Mouse (Mus musculus) hindbrain, embryonic 10.5 days (tissue): Measurements from ENCODE around the gene Osbpl10. TPM values are rescaled to one million over a fixed set of nuclear protein-coding genes. Genes with fewer than 3 reads are reported as not detected.

Experiments used
- DNase-seq: peaks from one replicate; pipeline ENCODE4 v3.0.0-alpha.2; 2017; ENCODE audit warnings: low spot score
- H3K27ac ChIP-seq: fragments of 300-500 bp; sonication (generic); 2 replicates; pipeline ENCODE4 v1.5.1; 2016; ENCODE audit warnings: mild to moderate bottlenecking, moderate library complexity
- H3K27me3 ChIP-seq: fragments of 300-500 bp; sonication (generic); 2 replicates; pipeline ENCODE4 v1.6.1; 2016; ENCODE audit warnings: mild to moderate bottlenecking; ENCODE audit not compliant: poor library complexity, insufficient read depth, severe bottlenecking
- H3K36me3 ChIP-seq: fragments of 300-500 bp; sonication (generic); 2 replicates; pipeline ENCODE4 v1.6.1; 2016; ENCODE audit warnings: mild to moderate bottlenecking, moderate library complexity
- H3K4me1 ChIP-seq: fragments of 300-500 bp; sonication (generic); replicated peaks from 2 replicates; pipeline ENCODE4 v1.6.1; 2016; ENCODE audit warnings: mild to moderate bottlenecking
- H3K4me3 ChIP-seq: fragments of 300-500 bp; sonication (generic); 2 replicates; pipeline ENCODE4 v1.5.1; 2016; ENCODE audit warnings: mild to moderate bottlenecking, moderate library complexity
- H3K9me3 ChIP-seq: fragments of 300-500 bp; sonication (generic); 2 replicates; pipeline ENCODE4 v1.6.1; 2016; ENCODE audit warnings: mild to moderate bottlenecking, moderate library complexity
- WGBS: fragments of 180-500 bp; shearing (Covaris S2); methylation state at CpG from one replicate; pipeline ENCODE4 v1.1.7; 2016; 5-methylcytosine and 5-hydroxymethylcytosine counted together
- polyA plus RNA-seq: library from polyadenylated mRNA; unstranded; fragments of >200 nt; fragmentation: Nextera tagmentation; extraction: Ambion mirVana; gene quantifications from 2 replicates; pipeline ENCODE4 v1.2.1, GENCODE M21; 2016

The Osbpl10 gene
- 1.00 and 1.6 TPM in 2 replicates for polyA plus RNA-seq

GRCm38 (mm10) chr9:114978281-114979111 is at the start of gene Osbpl10:
Osbpl10 (plus strand) TSS chr9:114978569.
- peak; percentile 80 for DNase-seq
- peaks cover 24% of the 10 kb centered on the region for H3K4me1 ChIP-seq
- WGBS, result under 1% methylated on average over 72 of the region's 86 CpGs
- H3K27ac ChIP-seq, result peak within 1 kb of the TSS; percentile 93
- no peaks in the 10 kb centered on the region for H3K36me3 ChIP-seq
- no peaks in the 10 kb centered on the region for H3K9me3 ChIP-seq
- peak within 1 kb of the TSS; percentile 83 for H3K4me3 ChIP-seq
- H3K27me3 ChIP-seq, result peaks cover 43% of the 10 kb centered on the region

GRCm38 (mm10) chr9:114930464-114931090 is 47.8 kb upstream of the Osbpl10 start:
- H3K4me3 ChIP-seq, result no peak overlapping the region
- peaks cover 32% of the 10 kb centered on the region for H3K4me1 ChIP-seq
- H3K9me3 ChIP-seq, result no peaks in the 10 kb centered on the region
- no peaks in the 10 kb centered on the region for H3K36me3 ChIP-seq
- peaks cover 6% of the 10 kb centered on the region; the same call in 1 of the 2 replicates for H3K27me3 ChIP-seq
- WGBS, result 74% methylated on average over 9 of the region's 9 CpGs
- H3K27ac ChIP-seq, result no peak overlapping the region
- no peak for DNase-seq

- no peaks in the 10 kb centered on the region for H3K9me3 ChIP-seq
- no peaks in the 10 kb centered on the region for H3K36me3 ChIP-seq
- DNase-seq, result no peak
- peak overlapping the region; percentile 78 for H3K4me3 ChIP-seq
- H3K4me1 ChIP-seq, result peaks cover 32% of the 10 kb centered on the region
- peak overlapping the region; percentile 88; the same call in 1 of the 2 replicates for H3K27ac ChIP-seq
- 22% methylated on average over 13 of the region's 13 CpGs for WGBS
- H3K27me3 ChIP-seq, result peaks cover 6% of the 10 kb centered on the region; the same call in 1 of the 2 replicates
Measured at GRCm38 (mm10) chr9:114932607-114933006, 45.8 kb upstream of the Osbpl10 start.

- Histone ChIP-seq H3K36me3 (no peaks in the 10 kb centered on the region), H3K4me3 (peak overlapping the region; percentile 78), H3K27me3 (peaks cover 6% of the 10 kb centered on the region; the same call in 1 of the 2 replicates), H3K27ac (peak overlapping the region; percentile 88), H3K9me3 (no peaks in the 10 kb centered on the region), H3K4me1 (peaks cover 32% of the 10 kb centered on the region)
- WGBS, result 2% methylated on average over 50 of the region's 50 CpGs
- no peak for DNase-seq
Measured at GRCm38 (mm10) chr9:114933037-114933722, 45.2 kb upstream of the Osbpl10 start.

- DNase-seq, result peak; percentile 97
- peaks cover 6% of the 10 kb centered on the region; the same call in 1 of the 2 replicates for H3K27me3 ChIP-seq
- no peaks in the 10 kb centered on the region for H3K9me3 ChIP-seq
- H3K4me3 ChIP-seq, result peak within 1 kb of the TSS; percentile 78
- under 1% methylated on average over 30 of the region's 30 CpGs for WGBS
- peaks cover 32% of the 10 kb centered on the region for H3K4me1 ChIP-seq
- H3K36me3 ChIP-seq, result no peaks in the 10 kb centered on the region
- H3K27ac ChIP-seq, result peak within 1 kb of the TSS; percentile 88
Measured at GRCm38 (mm10) chr9:114933723-114934171, 44.6 kb upstream of the Osbpl10 start, which contains the start of gene Gpd1l. Gpd1l (minus strand) TSS chr9:114933987.

GRCm38 (mm10) chr9:114934231-114934630 is 44.1 kb upstream of the Osbpl10 start:
- Histone ChIP-seq H3K27me3 (peaks cover 6% of the 10 kb centered on the region; the same call in 1 of the 2 replicates), H3K27ac (peak overlapping the region; percentile 88), H3K4me1 (peaks cover 32% of the 10 kb centered on the region), H3K36me3 (no peaks in the 10 kb centered on the region), H3K4me3 (peak overlapping the region; percentile 78), H3K9me3 (no peaks in the 10 kb centered on the region)
- DNase-seq, result no peak
- 70% methylated on average over 11 of the region's 11 CpGs for WGBS

GRCm38 (mm10) chr9:114935321-114935720 is 43.0 kb upstream of the Osbpl10 start:
- WGBS, result 82% methylated on average over 4 of the region's 4 CpGs
- Histone ChIP-seq H3K4me1 (peaks cover 32% of the 10 kb centered on the region), H3K27ac (no peak overlapping the region), H3K36me3 (no peaks in the 10 kb centered on the region), H3K4me3 (no peak overlapping the region), H3K27me3 (peaks cover 6% of the 10 kb centered on the region; the same call in 1 of the 2 replicates), H3K9me3 (no peaks in the 10 kb centered on the region)
- no peak for DNase-seq

GRCm38 (mm10) chr9:114936687-114937086 is 41.7 kb upstream of the Osbpl10 start:
- Histone ChIP-seq H3K9me3 (0 out of 2 replicates have a peak, but pooled peaks cover 1% of the 10 kb centered on the region), H3K4me3 (no peak overlapping the region), H3K36me3 (no peaks in the 10 kb centered on the region), H3K4me1 (peaks cover 32% of the 10 kb centered on the region), H3K27me3 (peaks cover 6% of the 10 kb centered on the region; the same call in 1 of the 2 replicates), H3K27ac (no peak overlapping the region)
- WGBS, result 85% methylated on average over 2 of the region's 2 CpGs
- no peak for DNase-seq

GRCm38 (mm10) chr9:114944642-114945041 is 33.7 kb upstream of the Osbpl10 start:
- Histone ChIP-seq H3K4me3 (no peak overlapping the region), H3K36me3 (no peaks in the 10 kb centered on the region), H3K4me1 (no peaks in the 10 kb centered on the region), H3K9me3 (0 out of 2 replicates have a peak, but pooled peaks cover 6% of the 10 kb centered on the region), H3K27me3 (no peaks in the 10 kb centered on the region), H3K27ac (no peak overlapping the region)
- DNase-seq, result no peak
- 91% methylated on average over 3 of the region's 3 CpGs for WGBS

GRCm38 (mm10) chr9:114945576-114945975 is 32.8 kb upstream of the Osbpl10 start:
- H3K36me3 ChIP-seq, result no peaks in the 10 kb centered on the region
- no peaks in the 10 kb centered on the region for H3K4me1 ChIP-seq
- H3K27ac ChIP-seq, result no peak overlapping the region
- no peak for DNase-seq
- 0 out of 2 replicates have a peak, but pooled peaks cover 6% of the 10 kb centered on the region for H3K9me3 ChIP-seq
- WGBS, result 88% methylated on average over 6 of the region's 6 CpGs
- no peak overlapping the region for H3K4me3 ChIP-seq
- no peaks in the 10 kb centered on the region for H3K27me3 ChIP-seq

- H3K9me3 ChIP-seq, result no peaks in the 10 kb centered on the region
- no peak overlapping the region for H3K27ac ChIP-seq
- H3K4me3 ChIP-seq, result no peak overlapping the region
- H3K36me3 ChIP-seq, result no peaks in the 10 kb centered on the region
- 68% methylated on average over 5 of the region's 5 CpGs for WGBS
- H3K4me1 ChIP-seq, result no peaks in the 10 kb centered on the region
- H3K27me3 ChIP-seq, result no peaks in the 10 kb centered on the region
- DNase-seq, result no peak
Measured at GRCm38 (mm10) chr9:114948395-114948794, 30.0 kb upstream of the Osbpl10 start.

GRCm38 (mm10) chr9:114952866-114953265 is 25.5 kb upstream of the Osbpl10 start:
- Histone ChIP-seq H3K27me3 (no peaks in the 10 kb centered on the region), H3K9me3 (no peaks in the 10 kb centered on the region), H3K4me1 (no peaks in the 10 kb centered on the region), H3K4me3 (no peak overlapping the region), H3K36me3 (no peaks in the 10 kb centered on the region), H3K27ac (no peak overlapping the region)
- DNase-seq, result no peak
- 36% methylated on average over 1 of the region's 1 CpGs for WGBS
